Mouse (Mus musculus): Measurements from ENCODE around the gene Snu13. TPM values are rescaled to one million over a fixed set of nuclear protein-coding genes. Genes with fewer than 3 reads are reported as not detected.

Gene Snu13
- 100 to 1,000 TPM; 107 to 110 TPM for total RNA-seq (2021)

DNA sequence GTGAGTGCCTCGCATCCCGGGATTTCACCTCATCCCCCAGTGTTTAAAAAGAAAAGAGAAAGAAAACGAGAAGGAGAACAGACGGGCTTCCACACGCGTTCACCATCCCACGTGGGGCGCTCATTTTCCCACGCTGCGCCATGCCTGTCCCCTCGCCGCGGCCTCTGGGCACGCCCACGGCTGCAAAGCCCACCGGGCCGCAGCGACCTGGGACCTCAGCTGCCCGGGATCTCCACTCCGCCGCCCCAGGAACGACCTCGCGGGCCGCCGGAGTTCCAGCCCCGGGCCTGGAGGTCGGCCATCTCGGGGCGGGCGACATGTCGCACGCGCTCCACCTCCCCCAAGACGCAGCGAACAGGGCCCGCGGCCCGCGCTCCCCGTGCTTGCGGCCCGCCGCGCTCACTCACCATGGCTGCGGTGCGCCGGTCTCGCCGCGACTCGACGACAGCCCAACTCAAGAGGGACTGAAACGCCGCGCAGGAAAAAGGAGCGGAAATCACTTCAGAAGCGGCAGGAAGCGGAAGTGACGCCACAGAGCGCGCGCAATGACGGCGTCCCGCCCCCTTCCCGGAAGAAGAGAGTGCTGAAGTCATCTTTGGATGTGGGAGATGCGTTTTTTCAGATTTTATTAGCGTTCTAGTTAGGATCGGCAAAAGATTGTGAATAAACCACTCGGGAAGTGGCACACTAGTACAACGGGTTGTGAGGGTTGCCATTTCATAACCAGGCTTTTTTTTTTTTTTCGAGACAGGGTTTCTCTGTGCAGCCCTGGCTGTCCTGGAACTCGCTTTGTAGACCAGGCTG, at the start of gene Snu13:
Gene Snu13 (minus strand): TSS at position 519 of the 804 bp plus-strand sequence.
- DNase-seq = peak; percentile 92

GRCm38 (mm10) chr15:82091061-82091460, 43.7 kb upstream of the Snu13 start:
- no peak for DNase-seq

DNA sequence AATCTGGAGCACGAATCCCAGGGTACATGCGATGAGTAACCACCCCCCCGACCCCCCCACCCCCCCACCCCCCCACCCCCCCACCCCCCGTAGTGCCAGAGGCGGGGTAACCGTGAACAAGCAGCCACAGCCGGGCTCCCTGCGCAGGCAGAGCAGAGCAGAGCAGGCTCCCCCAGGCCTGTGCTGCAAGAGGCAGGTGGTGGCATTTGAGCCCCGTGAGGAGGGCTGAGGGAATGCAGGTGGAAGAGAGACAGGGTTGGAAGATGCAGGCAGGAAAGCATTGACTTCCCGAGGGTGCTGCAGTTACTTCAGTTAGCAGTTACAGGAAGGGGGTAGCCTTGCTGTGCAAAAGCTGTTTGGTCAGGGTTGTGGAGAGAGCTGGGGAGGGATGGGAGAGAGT, 39.9 kb upstream of the Snu13 start:
- DNase-seq = no peak

GRCm38 (mm10) chr15:82086131-82086530, 38.7 kb upstream of the Snu13 start:
- no peak for DNase-seq

DNA sequence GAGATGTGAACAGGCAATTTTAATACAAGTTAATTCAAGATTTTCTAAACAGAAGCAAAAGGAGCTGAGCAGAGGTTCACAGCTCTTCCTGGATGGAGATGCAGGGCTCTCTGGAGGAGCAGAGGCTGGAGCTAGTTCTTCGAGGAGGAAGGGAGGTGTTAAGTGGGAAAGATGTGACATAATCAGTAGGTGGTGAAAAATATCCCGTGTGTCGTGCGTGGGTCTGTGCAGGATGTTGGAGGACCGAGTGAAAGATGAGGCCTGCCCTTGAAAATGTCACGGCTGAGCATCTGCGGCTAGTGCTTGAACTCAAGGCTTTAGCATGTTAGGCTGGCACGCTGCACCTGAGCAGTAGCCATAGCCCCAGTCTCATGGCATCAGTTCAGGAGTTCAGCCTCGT, 38.2 kb upstream of the Snu13 start:
- DNase-seq = no peak

DNA sequence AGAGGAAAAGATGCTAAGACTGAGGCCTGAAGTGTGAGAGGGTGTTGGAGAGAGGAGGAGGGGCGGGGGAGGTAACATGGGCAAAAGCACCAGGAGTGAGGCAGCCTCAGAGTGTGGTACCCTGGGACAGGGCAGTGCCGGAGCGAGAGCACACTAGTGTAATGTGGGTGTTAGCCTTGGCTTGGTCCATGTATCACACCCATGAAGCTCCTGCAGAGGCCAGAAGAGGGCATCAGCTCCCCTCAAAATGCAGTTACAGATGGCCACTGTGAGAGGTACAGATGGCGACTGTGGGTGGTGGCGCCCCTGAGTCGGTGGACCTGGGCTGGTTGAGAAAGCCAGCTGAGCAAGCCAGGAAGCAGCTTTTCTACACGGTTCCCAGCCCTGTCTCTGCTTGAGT, 33.8 kb upstream of the Snu13 start:
- peak; percentile 50 to 62 for DNase-seq

DNA sequence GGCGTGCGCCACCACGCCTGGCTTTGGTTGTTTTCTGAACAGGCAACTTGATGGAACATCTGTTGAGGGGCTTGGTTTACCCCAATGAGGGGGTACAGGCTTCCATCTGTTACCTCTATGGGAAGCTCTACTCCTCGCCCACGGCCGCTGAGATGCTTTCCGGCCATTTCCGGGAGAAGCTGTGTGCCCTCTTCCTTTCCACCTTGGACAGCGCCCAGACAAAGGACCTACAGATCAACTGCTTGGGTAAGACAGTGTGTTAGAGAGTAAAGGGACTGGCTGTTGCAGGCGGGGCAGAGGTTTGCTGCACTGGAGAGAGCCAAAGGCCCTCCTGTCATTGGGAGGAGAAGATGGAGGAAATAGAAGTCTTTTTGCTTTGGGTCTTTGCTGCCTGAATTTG, 32.5 kb upstream of the Snu13 start:
- no peak for DNase-seq

DNA sequence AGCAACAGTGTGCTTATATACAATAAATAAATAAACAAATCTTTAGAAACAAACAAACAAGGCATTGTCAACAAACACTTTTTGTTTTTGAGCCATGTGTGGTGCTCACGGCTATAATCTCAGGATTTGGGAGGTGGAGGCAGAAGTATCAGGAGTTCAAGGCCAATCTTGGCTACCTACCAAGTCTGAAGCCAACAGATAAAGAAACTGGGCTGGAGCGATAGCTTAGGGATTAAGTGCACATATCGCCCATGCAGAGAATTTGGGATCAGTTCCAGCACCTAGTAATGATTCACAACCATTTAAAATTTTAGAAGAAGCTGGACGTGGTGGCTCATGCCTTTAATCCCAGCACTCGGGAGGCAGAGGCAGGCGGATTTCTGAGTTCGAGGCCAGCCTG, 26.1 kb upstream of the Snu13 start:
- no peak for DNase-seq

- DNase-seq = no peak
These were observed 24.5 kb upstream of the Snu13 start for GRCm38 (mm10) chr15:82071816-82072469.

DNA sequence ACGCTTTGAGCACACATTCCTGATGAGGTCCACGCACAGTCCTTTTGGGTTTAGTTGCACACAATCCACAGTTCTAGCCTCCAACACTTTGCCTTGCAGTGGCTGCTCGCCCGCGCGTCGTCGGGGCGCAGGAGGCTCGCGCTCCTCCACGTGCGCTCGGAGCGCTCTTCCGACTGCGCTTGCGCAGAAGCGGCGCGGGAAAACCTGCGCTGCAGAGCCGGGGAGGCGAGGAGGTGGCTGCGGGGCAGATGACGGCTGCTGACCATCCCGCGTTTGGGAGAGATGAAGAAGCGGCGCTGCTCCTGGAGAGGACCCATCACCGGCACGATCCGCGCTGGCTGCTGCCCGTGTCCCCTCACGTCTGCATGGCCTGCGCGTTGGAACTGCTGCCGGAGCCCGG, 22.5 kb upstream of the Snu13 start, which contains the start of gene Mei1:
Gene Mei1 (plus strand): TSS at position 99 of the 400 bp plus-strand sequence.
- DNase-seq = no peak

DNA sequence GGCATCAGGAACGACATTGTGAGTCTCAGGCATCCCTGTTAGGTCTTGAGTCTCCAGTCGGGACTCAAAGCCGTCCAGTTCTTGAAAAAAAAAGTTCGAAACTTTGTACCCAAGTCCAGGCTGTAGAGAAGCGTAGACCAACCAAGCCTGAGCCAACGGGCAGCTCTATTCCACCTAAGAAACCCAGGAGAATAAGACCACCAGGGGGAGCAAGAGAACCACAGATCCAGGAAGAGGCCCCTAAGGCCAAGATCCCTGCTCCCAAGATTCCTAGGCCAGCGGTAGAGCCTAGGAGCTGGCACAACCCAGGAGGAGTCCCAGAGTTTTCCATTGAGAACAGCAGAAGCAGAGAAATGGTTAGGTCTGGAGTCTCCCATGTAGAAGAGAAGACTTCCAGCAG, 18.1 kb upstream of the Snu13 start:
- peak; percentile 56 to 66 for DNase-seq

- no peak for DNase-seq
These were observed 16.5 kb upstream of the Snu13 start for GRCm38 (mm10) chr15:82063909-82064308.

DNA sequence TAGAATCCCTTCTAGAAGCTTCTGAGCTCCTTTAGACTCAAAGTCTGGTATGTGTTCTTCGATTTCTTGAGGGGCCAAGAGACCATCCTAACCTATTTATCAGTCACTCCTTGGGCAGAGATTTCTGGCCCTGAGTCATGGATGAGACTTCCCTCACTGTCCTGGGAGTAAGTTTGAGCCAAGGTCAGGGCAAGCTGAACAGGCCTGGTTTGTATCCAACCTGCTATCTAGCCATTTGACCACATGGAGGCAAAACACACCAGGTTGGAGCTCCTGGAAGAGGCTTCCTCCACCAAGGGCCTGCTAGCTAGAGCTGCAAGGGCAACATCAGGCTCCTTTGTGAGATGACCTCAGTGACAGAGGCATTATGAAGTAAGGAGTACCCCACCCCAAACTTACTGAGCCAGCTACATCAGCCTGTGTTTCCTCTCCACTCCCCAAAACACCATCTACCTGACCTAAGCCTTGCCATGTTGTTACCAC, 11.4 kb upstream of the Snu13 start, which contains the start of gene 4930407I10Rik:
Gene 4930407I10Rik (plus strand): TSS at position 433 of the 483 bp plus-strand sequence.
- no peak for DNase-seq

DNA sequence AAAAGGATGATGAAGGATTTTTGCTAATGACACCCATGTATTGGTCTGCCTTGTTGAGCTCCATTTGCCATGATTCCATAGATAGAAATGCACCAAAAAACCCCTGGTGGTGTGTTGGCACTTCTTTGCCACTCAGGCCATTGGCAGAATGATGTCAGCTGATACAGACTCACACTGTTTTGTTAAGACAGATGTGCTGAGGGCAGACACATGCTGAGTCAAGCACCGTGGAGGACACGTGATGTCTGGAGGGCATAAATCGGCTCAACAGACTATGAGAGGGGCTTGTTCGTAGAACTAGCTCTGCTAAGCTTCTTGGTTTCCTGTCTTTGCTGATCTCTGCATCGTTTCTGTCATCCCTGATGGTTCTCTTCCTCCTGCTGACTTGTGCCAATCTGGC, 5.1 kb upstream of the Snu13 start:
- DNase-seq = no peak

DNA sequence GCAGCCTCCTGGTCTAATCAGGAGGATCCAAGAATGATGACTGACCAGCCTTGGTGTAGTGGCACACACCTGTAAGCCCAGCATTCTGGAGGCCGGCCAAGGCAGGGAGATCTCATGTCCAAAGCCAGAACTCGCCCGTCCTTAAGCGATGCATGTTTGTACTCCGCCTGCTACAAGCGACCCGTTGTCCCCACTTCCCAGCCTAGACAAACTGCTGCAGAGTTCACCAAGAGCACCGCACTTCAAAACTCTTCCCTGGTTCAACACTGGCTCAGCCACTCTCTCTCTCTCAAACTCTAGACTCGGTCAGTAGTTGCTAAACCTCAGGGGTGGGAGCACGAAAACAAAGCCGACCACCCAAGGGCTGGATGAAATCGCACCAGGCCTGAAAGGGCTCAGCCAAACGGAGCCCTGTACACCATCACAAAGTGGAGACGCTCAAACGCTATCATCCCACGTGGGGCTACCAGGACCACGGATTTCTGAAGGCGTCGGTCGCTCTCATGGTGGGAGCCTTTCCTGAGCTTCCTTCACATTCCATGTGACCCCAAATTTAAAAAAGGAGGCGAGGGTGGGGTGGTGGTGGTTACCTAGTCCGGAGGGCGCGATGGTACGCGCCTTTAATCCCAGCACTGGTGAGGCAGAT, 1.0 kb downstream of the Snu13 start:
- no peak for DNase-seq

GRCm38 (mm10) chr15:82044166-82044784, 3.1 kb downstream of the Snu13 start:
- DNase-seq = no peak

- DNase-seq = no peak
These were observed 6.7 kb downstream of the Snu13 start for GRCm38 (mm10) chr15:82040650-82041049.

GRCm38 (mm10) chr15:82035904-82036689, 11.3 kb downstream of the Snu13 start:
- no peak for DNase-seq

- no peak for DNase-seq
These were observed 13.6 kb downstream of the Snu13 start, which contains the start of gene Desi1 for GRCm38 (mm10) chr15:82033762-82034161. Desi1 (minus strand) TSS chr15:82033862.

GRCm38 (mm10) chr15:82032386-82032785, 15.0 kb downstream of the Snu13 start:
- no peak for DNase-seq

DNA sequence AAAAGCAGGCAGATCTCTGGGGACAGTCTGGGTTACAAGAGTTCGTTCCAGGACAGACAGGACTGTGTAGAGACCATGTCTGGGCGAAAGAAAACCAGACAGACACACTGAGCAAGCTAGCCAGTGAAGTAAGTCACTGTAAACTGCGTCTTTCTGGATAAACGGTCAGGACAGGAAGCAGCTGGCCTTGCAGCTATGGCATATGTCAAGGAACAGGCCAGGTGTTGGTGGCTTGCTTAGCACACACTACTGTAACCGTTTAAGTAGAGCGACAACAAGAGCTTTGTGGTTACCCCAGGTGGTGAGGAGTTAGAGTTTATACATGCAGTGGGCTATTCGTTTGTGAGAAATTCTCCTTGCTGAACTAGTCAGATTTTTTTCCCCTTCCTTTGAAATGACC, 19.7 kb downstream of the Snu13 start:
- DNase-seq = no peak

DNA sequence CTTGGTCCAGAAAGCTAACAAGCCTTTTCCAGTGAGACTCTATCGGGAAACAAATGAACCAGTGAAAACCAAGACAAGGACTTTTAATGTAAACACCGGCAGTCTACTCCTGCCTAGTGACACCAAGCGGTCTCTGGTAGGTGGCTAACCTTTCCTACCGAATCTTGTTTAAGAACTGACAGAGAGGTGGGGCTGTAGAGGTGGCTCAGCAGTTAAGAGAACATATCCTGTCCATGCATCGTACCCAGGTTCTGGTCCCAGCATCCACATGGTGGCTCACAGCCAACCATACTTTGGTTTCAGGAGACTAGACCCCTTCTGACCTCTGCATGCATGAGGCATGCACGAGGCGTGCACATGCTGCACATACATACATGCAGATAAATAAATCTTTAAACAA, 20.1 kb downstream of the Snu13 start:
- DNase-seq = no peak

Measured in layer of hippocampus, postnatal 36 days (tissue).